Mouse (Mus musculus) midbrain, embryonic 15.5 days (tissue): ENCODE results near the gene Mef2b. TPM values are rescaled to one million over a fixed set of nuclear protein-coding genes. Genes with fewer than 3 reads are reported as not detected.

Source experiments
- ATAC-seq: fragments of 200-750 bp; cut with Nextera tagmentation; replicated peaks from 2 replicates; pipeline ENCODE4 v1.8.0; 2017; ENCODE audit warnings: moderate TSS enrichment
- H3K27ac ChIP-seq: fragments of 300-500 bp; sonication (generic); 2 replicates; pipeline ENCODE4 v1.5.1; 2015; ENCODE audit warnings: mild to moderate bottlenecking, inconsistent platforms
- H3K27me3 ChIP-seq: fragments of 300-500 bp; sonication (generic); replicated peaks from 2 replicates; pipeline ENCODE4 v1.6.1; 2015; ENCODE audit warnings: inconsistent platforms
- H3K36me3 ChIP-seq: fragments of 300-500 bp; sonication (generic); replicated peaks from 2 replicates; pipeline ENCODE4 v1.6.1; 2015; ENCODE audit warnings: inconsistent platforms
- H3K4me1 ChIP-seq: fragments of 300-500 bp; sonication (generic); 2 replicates; pipeline ENCODE4 v1.6.1; 2015; ENCODE audit warnings: inconsistent platforms
- H3K4me2 ChIP-seq: fragments of 300-500 bp; sonication (generic); 2 replicates; pipeline ENCODE4 v1.6.1; 2015; ENCODE audit warnings: inconsistent platforms, mild to moderate bottlenecking, moderate library complexity
- H3K4me3 ChIP-seq: fragments of 300-500 bp; sonication (generic); 2 replicates; pipeline ENCODE4 v1.5.1; 2015; ENCODE audit warnings: mild to moderate bottlenecking, inconsistent platforms
- H3K9ac ChIP-seq: fragments of 300-500 bp; sonication (generic); 2 replicates; pipeline ENCODE4 v1.6.1; 2015; ENCODE audit warnings: mild to moderate bottlenecking, inconsistent platforms
- H3K9me3 ChIP-seq: fragments of 300-500 bp; sonication (generic); 2 replicates; pipeline ENCODE4 v1.6.1; 2016; ENCODE audit warnings: inconsistent platforms
- WGBS: fragments of 180-500 bp; shearing (Covaris S2); methylation state at CpG from one replicate; pipeline ENCODE4 v1.1.7; 2015; ENCODE audit warnings: mixed read lengths; 5-methylcytosine and 5-hydroxymethylcytosine counted together
- polyA plus RNA-seq: library from polyadenylated mRNA; unstranded; fragments of >200 nt; fragmentation: Nextera tagmentation; extraction: Ambion mirVana; gene quantifications from 2 replicates; pipeline ENCODE4 v1.2.1, GENCODE M21; 2015

The Mef2b gene
- polyA plus RNA-seq, 1 experiment from 2014 or later: 0.37 TPM

DNA sequence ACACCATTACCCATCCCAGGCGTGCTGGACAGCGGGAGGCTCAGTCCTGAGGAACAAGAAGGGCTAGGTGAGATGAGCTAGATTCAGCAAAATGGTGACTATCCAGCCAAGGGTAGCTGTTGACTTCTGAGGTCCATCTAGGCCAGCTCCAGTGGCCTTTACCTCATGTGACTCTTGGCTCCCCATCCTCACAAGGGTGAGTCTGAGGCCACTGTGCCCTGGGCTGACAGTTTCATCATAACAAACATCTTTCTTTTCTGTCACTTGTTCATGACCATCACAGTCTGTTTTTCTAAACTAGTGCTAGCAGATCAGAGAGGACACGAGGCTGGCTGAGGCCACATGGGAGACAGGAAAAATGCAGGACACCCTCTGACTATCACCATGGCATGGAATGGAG lies 54.7 kb downstream of the Mef2b start:
- H3K36me3 ChIP-seq: no peaks in the 10 kb centered on the region; the same call in 1 of the 2 replicates
- no peak overlapping the region for H3K9ac ChIP-seq
- no peak overlapping the region for H3K27ac ChIP-seq
- H3K4me1 ChIP-seq: no peaks in the 10 kb centered on the region
- no peaks in the 10 kb centered on the region for H3K27me3 ChIP-seq
- no peaks in the 10 kb centered on the region for H3K9me3 ChIP-seq
- WGBS: 80% methylated on average over 3 of the region's 3 CpGs
- no peak overlapping the region for H3K4me3 ChIP-seq
- ATAC-seq: no peak
- H3K4me2 ChIP-seq: no peak overlapping the region

DNA sequence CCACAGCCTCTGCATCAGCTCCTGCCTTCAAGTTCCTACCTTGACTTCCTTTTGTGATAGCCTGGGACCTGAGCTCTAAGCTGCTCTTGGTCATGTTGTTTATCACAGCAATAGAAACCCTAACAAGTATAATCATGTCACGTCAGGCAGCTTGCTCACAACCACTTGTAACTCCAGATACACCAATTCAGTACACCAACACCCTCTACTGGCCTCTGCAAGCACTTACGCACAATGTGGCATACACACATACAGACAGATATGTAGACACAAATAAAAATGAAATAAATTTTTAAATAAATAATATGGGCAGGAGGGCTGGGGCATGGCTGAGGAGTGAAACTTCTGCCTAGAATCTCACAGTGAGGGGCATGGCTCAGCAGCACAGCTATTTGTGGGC lies 56.3 kb downstream of the Mef2b start:
- Histone ChIP-seq H3K36me3 (no peaks in the 10 kb centered on the region; the same call in 1 of the 2 replicates), H3K4me3 (no peak overlapping the region), H3K4me2 (no peak overlapping the region), H3K9ac (no peak overlapping the region), H3K9me3 (no peaks in the 10 kb centered on the region), H3K4me1 (no peaks in the 10 kb centered on the region), H3K27me3 (no peaks in the 10 kb centered on the region), H3K27ac (no peak overlapping the region)
- ATAC-seq: no peak
- WGBS: 77% methylated on average over 2 of the region's 2 CpGs

DNA sequence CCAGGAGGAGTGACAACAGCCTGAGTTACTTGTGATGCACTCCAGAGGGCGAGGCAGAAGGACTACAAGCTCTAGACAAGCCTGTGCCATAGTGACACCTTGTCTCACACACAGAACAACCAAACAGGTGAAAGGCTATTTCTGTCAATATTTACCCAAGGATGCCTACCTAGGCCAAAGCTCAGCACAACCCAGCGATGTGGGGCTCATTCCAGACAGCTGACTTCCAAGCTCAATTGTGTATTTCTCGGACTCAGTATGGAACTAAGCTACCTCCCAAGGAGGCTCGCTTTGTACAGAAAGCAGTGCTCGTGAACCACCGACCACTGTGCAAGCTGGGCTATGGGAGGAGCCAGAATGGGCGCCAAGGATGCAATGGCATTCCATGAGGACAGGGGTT lies 58.1 kb downstream of the Mef2b start:
- Histone ChIP-seq H3K27me3 (no peaks in the 10 kb centered on the region), H3K4me2 (no peak overlapping the region), H3K4me1 (no peaks in the 10 kb centered on the region), H3K4me3 (no peak overlapping the region), H3K27ac (no peak overlapping the region), H3K9me3 (no peaks in the 10 kb centered on the region), H3K9ac (no peak overlapping the region), H3K36me3 (no peaks in the 10 kb centered on the region)
- ATAC-seq: no peak
- WGBS: 37% methylated on average over 7 of the region's 7 CpGs

DNA sequence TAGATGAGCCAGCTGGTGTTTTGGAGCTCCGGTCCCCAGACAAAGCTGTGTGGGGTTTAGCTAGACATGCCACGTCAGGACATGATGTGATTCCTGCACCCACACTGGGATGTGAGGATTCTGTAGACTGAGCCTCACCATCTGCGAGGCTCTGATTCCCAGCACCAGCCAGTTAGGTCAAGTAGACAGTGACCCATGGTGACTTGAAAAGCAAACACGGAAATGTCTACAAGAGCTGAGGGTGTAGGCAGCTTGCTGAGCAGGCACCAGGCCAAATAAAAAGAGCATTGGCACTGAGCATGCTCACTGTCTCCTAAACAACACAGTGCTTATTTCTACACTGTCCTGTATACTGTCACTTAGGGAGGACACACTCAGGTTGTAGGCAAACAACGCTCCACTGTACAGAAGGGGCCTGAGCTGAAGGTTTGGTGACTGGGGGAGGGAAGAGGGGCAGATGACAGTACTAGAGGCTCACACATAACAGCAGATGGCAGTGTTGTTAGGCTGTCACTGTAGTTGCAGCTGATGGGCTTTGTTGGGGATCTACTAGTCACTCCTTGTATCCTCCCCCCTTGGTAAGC lies 60.7 kb downstream of the Mef2b start:
- ATAC-seq: 0 out of 2 replicates have a peak, but pooled peaks have one; percentile 32
- H3K27ac ChIP-seq: no peak overlapping the region

DNA sequence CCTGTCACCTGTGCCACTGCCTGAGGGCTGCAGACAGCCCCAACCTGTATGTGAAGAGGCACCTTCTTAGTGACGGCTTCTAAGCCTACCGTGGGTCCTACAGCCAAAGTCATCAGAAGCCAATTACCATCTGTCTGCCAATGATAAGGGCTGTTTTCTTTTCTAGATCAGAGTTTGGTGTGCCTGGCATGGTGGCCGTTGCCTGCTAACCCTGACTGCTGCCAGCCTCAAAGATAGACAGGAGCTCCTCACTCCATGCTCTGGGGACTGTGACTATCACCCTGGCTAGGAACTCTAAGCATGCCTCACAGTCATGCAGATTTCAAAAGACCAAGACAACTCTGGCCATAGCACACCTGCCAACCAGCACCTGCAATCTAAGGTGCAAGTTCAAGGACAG lies 61.9 kb downstream of the Mef2b start:
- no peaks in the 10 kb centered on the region for H3K27me3 ChIP-seq
- H3K36me3 ChIP-seq: no peaks in the 10 kb centered on the region
- H3K4me2 ChIP-seq: no peak overlapping the region
- H3K4me1 ChIP-seq: no peaks in the 10 kb centered on the region
- no peak for ATAC-seq
- H3K9me3 ChIP-seq: no peaks in the 10 kb centered on the region
- H3K27ac ChIP-seq: no peak overlapping the region
- H3K4me3 ChIP-seq: no peak overlapping the region
- 88% methylated on average over 3 of the region's 3 CpGs for WGBS
- H3K9ac ChIP-seq: no peak overlapping the region

More for the DNA sequence above, 60.7 kb downstream of the Mef2b start:
- no peaks in the 10 kb centered on the region for H3K27me3 ChIP-seq
- H3K36me3 ChIP-seq: no peaks in the 10 kb centered on the region
- no peak overlapping the region for H3K9ac ChIP-seq
- no peaks in the 10 kb centered on the region for H3K9me3 ChIP-seq
- 76% methylated on average over 5 of the region's 5 CpGs for WGBS
- no peaks in the 10 kb centered on the region for H3K4me1 ChIP-seq
- no peak overlapping the region for H3K4me2 ChIP-seq
- H3K4me3 ChIP-seq: no peak overlapping the region

DNA sequence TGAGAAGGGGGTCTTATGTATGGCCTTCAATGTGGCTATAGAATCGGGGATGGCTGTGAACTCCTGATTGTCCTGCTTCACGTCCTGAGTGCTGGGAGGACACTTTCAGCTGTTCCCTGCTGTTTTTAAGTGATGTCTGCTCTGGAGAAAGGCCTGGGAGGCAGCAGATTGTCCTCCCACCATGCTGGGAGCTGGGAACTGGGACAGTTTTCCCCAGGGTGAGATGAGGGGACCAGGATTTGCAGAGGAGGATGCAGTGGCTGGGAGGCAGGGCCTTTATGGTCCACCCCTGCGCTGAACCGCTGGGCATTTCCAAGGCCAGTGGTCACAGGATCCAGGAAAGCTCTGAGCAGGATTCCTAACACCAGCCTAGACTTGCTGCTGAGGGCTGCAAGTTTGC lies 63.6 kb downstream of the Mef2b start:
- Histone ChIP-seq H3K4me1 (no peaks in the 10 kb centered on the region), H3K4me3 (no peak overlapping the region), H3K36me3 (no peaks in the 10 kb centered on the region), H3K9ac (no peak overlapping the region), H3K27me3 (no peaks in the 10 kb centered on the region), H3K4me2 (no peak overlapping the region), H3K27ac (no peak overlapping the region), H3K9me3 (no peaks in the 10 kb centered on the region)
- WGBS: 69% methylated on average over 4 of the region's 4 CpGs
- ATAC-seq: no peak

DNA sequence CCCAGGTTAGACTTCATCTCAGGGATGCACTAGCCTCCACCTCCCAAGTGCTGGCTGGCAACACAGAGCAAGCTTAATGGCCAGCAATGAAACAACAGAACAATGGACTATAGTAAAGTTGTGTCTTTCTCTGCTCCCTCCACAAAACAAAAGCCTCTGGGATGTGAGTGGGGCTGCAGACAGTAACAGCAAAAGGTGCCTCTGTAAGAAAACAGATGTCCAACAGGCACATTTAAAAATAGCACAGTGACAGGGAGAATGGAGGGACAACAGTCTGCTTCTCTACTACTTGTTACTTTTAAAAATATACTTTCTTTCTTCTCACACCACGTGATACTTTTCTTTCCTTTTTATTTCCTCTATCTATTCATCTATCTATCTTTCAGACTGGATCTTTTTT lies 65.2 kb downstream of the Mef2b start:
- 55% methylated on average over 1 of the region's 1 CpGs for WGBS
- no peak overlapping the region for H3K9ac ChIP-seq
- H3K4me3 ChIP-seq: no peak overlapping the region
- H3K4me1 ChIP-seq: no peaks in the 10 kb centered on the region
- no peaks in the 10 kb centered on the region for H3K9me3 ChIP-seq
- H3K27ac ChIP-seq: no peak overlapping the region
- no peak for ATAC-seq
- H3K27me3 ChIP-seq: no peaks in the 10 kb centered on the region
- H3K36me3 ChIP-seq: no peaks in the 10 kb centered on the region
- no peak overlapping the region for H3K4me2 ChIP-seq

DNA sequence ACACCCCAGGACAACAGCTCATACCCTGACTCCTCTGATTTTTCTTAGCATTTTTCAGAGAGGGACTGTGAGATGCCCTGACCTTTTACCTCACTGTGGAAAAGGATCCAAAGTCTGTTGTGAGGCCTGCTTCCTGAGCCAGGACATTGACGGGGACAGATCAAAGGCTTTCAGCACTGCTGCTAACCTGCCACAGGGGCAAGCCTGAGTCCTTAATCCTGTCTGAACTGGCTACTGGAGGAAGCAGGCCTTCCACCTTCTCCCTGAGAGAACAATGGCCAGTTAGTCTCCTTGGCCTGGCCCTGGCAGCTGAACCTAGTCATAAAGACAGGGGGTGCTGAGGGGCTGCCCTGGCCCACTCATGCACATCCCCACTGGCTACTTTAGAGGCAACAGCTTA lies 68.6 kb downstream of the Mef2b start:
- no peak overlapping the region for H3K27ac ChIP-seq
- no peaks in the 10 kb centered on the region for H3K36me3 ChIP-seq
- H3K27me3 ChIP-seq: peaks cover 12% of the 10 kb centered on the region
- no peak for ATAC-seq
- no peak overlapping the region for H3K9ac ChIP-seq
- H3K4me3 ChIP-seq: no peak overlapping the region
- H3K9me3 ChIP-seq: no peaks in the 10 kb centered on the region
- WGBS: 16% methylated on average over 1 of the region's 1 CpGs
- peaks cover 21% of the 10 kb centered on the region for H3K4me1 ChIP-seq
- no peak overlapping the region for H3K4me2 ChIP-seq

DNA sequence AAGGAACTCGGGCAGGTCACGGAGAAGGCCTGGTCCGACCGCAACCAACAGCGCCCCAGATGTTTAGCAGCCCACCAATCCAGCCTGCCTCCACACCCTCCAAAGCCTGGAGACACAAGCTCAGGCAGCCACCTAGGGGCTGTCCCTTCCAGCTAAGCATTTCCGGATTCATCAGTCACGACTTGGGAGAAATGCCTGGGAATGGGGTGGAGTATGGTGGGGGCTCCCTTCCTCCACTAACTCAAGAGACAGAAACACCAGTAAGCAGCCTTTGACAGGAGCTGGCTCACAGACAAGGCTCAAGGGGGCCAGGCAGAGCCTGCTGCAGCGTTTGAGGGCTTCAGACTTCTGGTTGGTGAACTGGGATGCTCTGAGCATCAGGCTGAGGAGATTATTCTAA lies 71.0 kb downstream of the Mef2b start:
- Histone ChIP-seq H3K27me3 (peaks cover 12% of the 10 kb centered on the region), H3K4me3 (no peak overlapping the region), H3K27ac (no peak overlapping the region), H3K36me3 (no peaks in the 10 kb centered on the region), H3K4me2 (no peak overlapping the region; the same call in 1 of the 2 replicates), H3K9ac (no peak overlapping the region), H3K9me3 (no peaks in the 10 kb centered on the region), H3K4me1 (peaks cover 23% of the 10 kb centered on the region)
- no peak for ATAC-seq
- WGBS: 29% methylated on average over 8 of the region's 8 CpGs

DNA sequence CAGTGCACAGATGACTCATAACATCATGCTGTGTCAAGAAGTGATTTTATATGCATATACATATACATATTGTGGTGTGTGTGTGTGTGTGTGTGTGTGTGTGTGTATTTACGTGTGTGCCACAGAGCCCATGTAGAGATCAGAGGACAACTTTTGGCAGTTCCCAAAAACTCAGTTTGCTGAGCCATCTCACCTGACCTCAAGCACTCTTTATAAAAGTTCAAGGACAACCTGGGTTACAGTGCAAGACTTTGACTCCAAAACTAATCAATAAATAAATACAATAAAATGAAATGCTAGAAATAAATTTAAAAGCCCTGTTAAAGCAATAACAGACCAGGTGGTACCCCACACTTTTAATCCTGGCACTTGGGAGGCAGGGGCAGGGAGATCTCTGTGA lies 71.8 kb downstream of the Mef2b start:
- Histone ChIP-seq H3K27ac (peak overlapping the region; percentile 72; the same call in 1 of the 2 replicates), H3K9me3 (no peaks in the 10 kb centered on the region), H3K9ac (peak overlapping the region; percentile 59), H3K4me1 (peaks cover 23% of the 10 kb centered on the region), H3K27me3 (peaks cover 12% of the 10 kb centered on the region), H3K36me3 (no peaks in the 10 kb centered on the region), H3K4me3 (peak overlapping the region; percentile 57), H3K4me2 (peak overlapping the region; percentile 92)
- ATAC-seq: no peak
- WGBS: 69% methylated on average over 1 of the region's 1 CpGs

DNA sequence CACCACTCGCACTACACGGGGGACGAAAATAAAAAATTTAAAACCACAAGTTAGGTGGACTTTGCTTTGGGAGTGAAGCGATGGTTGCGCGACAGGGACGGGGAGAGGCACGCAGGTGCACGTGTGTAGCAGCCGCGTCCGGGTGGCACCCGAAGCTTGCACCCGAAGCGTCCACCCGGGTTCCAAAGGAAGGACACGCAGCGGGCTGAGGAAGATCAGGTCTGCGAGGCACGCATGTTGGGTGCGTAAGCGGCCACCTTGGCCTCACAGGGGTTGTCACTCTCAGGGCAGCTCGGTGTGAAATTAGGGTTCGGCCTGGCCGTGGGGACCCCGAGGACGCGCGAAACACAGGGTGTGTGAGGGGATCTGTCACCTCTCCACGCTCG lies 72.2 kb downstream of the Mef2b start:
- WGBS: 3% methylated on average over 31 of the region's 31 CpGs
- peak overlapping the region; percentile 59 for H3K9ac ChIP-seq
- H3K4me2 ChIP-seq: peak overlapping the region; percentile 92
- H3K9me3 ChIP-seq: no peaks in the 10 kb centered on the region
- H3K36me3 ChIP-seq: no peaks in the 10 kb centered on the region
- peak overlapping the region; percentile 72; the same call in 1 of the 2 replicates for H3K27ac ChIP-seq
- peaks cover 12% of the 10 kb centered on the region for H3K27me3 ChIP-seq
- ATAC-seq: no peak
- peaks cover 23% of the 10 kb centered on the region for H3K4me1 ChIP-seq
- H3K4me3 ChIP-seq: peak overlapping the region; percentile 57

DNA sequence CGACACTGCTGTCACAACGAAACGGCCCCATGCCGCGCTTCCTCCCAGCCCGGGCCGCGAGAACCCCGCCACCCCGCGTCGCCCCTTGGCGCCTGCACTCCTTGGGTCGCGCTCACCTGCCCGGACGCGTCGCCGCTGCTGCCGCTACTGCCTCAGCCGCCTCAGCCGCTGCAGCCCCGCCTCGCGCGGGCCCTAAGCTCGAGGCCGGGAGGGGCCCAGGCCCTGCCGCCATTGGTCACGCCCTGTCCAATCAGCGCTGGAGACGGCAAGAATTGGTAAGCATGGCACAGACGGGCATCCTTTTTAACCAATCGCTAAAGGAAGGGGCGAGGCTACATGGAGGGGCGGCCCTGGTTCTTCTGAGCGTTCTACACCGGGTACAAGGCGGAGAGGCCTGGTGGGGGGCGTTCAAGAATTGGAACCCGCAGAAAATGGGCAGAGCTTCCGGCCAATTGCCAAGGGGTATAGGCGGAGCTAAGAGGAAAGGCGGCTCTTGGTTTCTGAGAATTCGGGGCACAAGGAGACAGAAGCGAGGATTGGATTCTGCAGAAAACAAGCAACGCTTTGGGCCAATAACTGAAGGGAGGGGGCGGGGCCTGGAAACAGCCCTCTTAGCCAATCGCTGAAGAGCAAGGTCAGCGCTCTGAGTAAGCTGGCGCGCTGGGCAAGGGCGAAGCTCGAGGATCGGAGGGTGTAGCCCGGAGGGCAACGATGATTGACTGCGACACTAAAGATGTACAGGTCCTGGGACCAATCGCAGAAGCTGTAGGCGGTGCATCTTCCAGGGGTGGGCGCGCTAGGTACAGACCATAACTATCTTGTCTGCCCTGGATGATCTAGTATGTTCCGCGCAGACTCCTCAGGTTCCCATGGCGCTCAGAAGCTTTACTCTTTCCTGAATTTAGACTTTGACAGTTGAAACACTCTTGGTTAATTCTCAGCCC lies 72.9 kb downstream of the Mef2b start, which contains the start of gene Slc25a42:
Gene Slc25a42 (minus strand): TSS at position 194 of the 944 bp plus-strand sequence.
- under 1% methylated on average over 66 of the region's 66 CpGs for whole genome bisulfite sequencing
- H3K27ac ChIP-seq: peak within 1 kb of the TSS; percentile 72

More for the DNA sequence above, 72.9 kb downstream of the Mef2b start, which contains the start of gene Slc25a42:
- Histone ChIP-seq H3K36me3 (no peaks in the 10 kb centered on the region), H3K4me1 (peaks cover 23% of the 10 kb centered on the region), H3K9me3 (no peaks in the 10 kb centered on the region), H3K27me3 (peaks cover 12% of the 10 kb centered on the region), H3K9ac (peak within 1 kb of the TSS; percentile 59), H3K4me3 (peak within 1 kb of the TSS; percentile 57), H3K4me2 (peak within 1 kb of the TSS; percentile 92)
- ATAC-seq: peak; percentile 99
